Mouse (Mus musculus) liver, embryonic 12.5 days (tissue): ENCODE data around the gene Pla2g7. TPM values are rescaled to one million over a fixed set of nuclear protein-coding genes. Genes with fewer than 3 reads are reported as not detected.
A peak's percentile ranks its signal among the peaks of the same experiment; 100 is the strongest.
"Not testable (repeated sequence)": the region's sequence is repeated elsewhere in the genome, so short reads cannot be mapped to it uniquely, and the experiment has no call there.

ENCODE experiments used
- ATAC-seq: fragments of 200-750 bp; cut with Nextera tagmentation; 2 replicates; pipeline ENCODE4 v1.8.0; 2017; ENCODE audit warnings: moderate number of reproducible peaks, mild to moderate bottlenecking, moderate library complexity
- H3K27ac ChIP-seq: fragments of 300-500 bp; sonication (generic); 2 replicates; pipeline ENCODE4 v1.5.1; 2016; ENCODE audit warnings: mild to moderate bottlenecking
- H3K27me3 ChIP-seq: fragments of 300-500 bp; sonication (generic); replicated peaks from 2 replicates; pipeline ENCODE4 v1.6.1; 2016; ENCODE audit warnings: mild to moderate bottlenecking, moderate library complexity
- H3K36me3 ChIP-seq: fragments of 300-500 bp; sonication (generic); 2 replicates; pipeline ENCODE4 v1.6.1; 2016; ENCODE audit warnings: mild to moderate bottlenecking, moderate library complexity
- H3K4me1 ChIP-seq: fragments of 300-500 bp; sonication (generic); 2 replicates; pipeline ENCODE4 v1.6.1; 2016
- H3K4me2 ChIP-seq: fragments of 300-500 bp; sonication (generic); 2 replicates; pipeline ENCODE4 v1.6.1; 2016; ENCODE audit warnings: mild to moderate bottlenecking, moderate library complexity
- H3K4me3 ChIP-seq: fragments of 300-500 bp; sonication (generic); 2 replicates; pipeline ENCODE4 v1.5.1; 2016; ENCODE audit warnings: mild to moderate bottlenecking, moderate library complexity
- H3K9ac ChIP-seq: fragments of 300-500 bp; sonication (generic); 2 replicates; pipeline ENCODE4 v1.6.1; 2016; ENCODE audit warnings: mild to moderate bottlenecking, moderate library complexity
- H3K9me3 ChIP-seq: fragments of 300-500 bp; sonication (generic); replicated peaks from 2 replicates; pipeline ENCODE4 v1.6.1; 2016; ENCODE audit warnings: mild to moderate bottlenecking, moderate library complexity
- WGBS: fragments of 180-500 bp; shearing (Covaris S2); methylation state at CpG from one replicate; pipeline ENCODE4 v1.1.7; 2016; ENCODE audit not compliant: insufficient replicate concordance; 5-methylcytosine and 5-hydroxymethylcytosine counted together
- polyA plus RNA-seq: library from polyadenylated mRNA; unstranded; fragments of >200 nt; fragmentation: Nextera tagmentation; extraction: Ambion mirVana; gene quantifications from 2 replicates; pipeline ENCODE4 v1.2.1, GENCODE M21; 2016

The Pla2g7 gene
- 3.6 TPM in 2 replicates for polyA plus RNA-seq

GRCm38 (mm10) chr17:43567992-43568888 lies at the start of gene Pla2g7:
Gene Pla2g7 (plus strand): TSS chr17:43568098.
- H3K36me3 ChIP-seq = no peaks in the 10 kb centered on the region
- 1% methylated on average over 34 of the region's 34 CpGs for WGBS
- peak within 1 kb of the TSS; percentile 46 for H3K4me3 ChIP-seq
- no peak for ATAC-seq
- H3K9me3 ChIP-seq = no peaks in the 10 kb centered on the region
- peaks cover 8% of the 10 kb centered on the region for H3K4me1 ChIP-seq
- H3K27ac ChIP-seq = no peak within 1 kb of the TSS
- H3K4me2 ChIP-seq = peak within 1 kb of the TSS; percentile 67
- 0 out of 2 replicates have a peak, but pooled peaks cover 13% of the 10 kb centered on the region for H3K27me3 ChIP-seq
- peak within 1 kb of the TSS; percentile 46; the same call in 1 of the 2 replicates for H3K9ac ChIP-seq

GRCm38 (mm10) chr17:43518644-43519409 lies 49.1 kb upstream of the Pla2g7 start:
- no peaks in the 10 kb centered on the region for H3K4me1 ChIP-seq
- H3K36me3 ChIP-seq = no peaks in the 10 kb centered on the region
- no peak overlapping the region for H3K9ac ChIP-seq
- no peak for ATAC-seq
- no peak overlapping the region for H3K27ac ChIP-seq
- no peaks in the 10 kb centered on the region for H3K9me3 ChIP-seq
- H3K27me3 ChIP-seq = no peaks in the 10 kb centered on the region; the same call in 1 of the 2 replicates
- WGBS = 23% methylated on average over 18 of the region's 18 CpGs
- H3K4me3 ChIP-seq = no peak overlapping the region
- H3K4me2 ChIP-seq = no peak overlapping the region

DNA sequence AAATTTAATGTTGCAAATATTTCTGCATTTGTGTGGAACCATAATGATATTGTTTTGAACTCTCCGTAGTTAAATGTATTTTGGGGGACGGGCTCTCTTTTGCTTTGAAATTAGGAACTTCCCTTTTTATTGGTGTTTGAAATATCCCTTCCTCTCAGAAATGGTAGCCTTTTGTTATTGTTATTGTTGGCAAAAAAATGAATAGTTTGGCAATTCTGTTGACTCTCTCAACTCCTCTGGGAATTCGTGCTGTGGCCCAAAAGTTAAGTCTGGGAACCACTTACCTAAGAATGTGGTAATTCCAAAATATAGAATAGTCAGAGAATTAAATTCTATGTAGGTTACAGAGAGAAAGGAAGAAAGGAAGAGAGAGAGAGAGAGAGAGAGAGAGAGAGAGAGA lies 47.7 kb upstream of the Pla2g7 start:
- Histone ChIP-seq H3K27ac (no peak overlapping the region), H3K9me3 (no peaks in the 10 kb centered on the region), H3K36me3 (no peaks in the 10 kb centered on the region), H3K9ac (no peak overlapping the region), H3K4me2 (no peak overlapping the region), H3K4me1 (no peaks in the 10 kb centered on the region), H3K27me3 (no peaks in the 10 kb centered on the region; the same call in 1 of the 2 replicates), H3K4me3 (no peak overlapping the region)
- 55% methylated on average over 3 of the region's 3 CpGs for WGBS
- ATAC-seq = no peak

- no peak for ATAC-seq
- H3K27me3 ChIP-seq = no peaks in the 10 kb centered on the region
- no peak overlapping the region for H3K9ac ChIP-seq
- no peak overlapping the region for H3K4me3 ChIP-seq
- H3K4me2 ChIP-seq = no peak overlapping the region
- H3K36me3 ChIP-seq = no peaks in the 10 kb centered on the region
- WGBS = 73% methylated on average over 2 of the region's 2 CpGs
- no peaks in the 10 kb centered on the region for H3K9me3 ChIP-seq
- H3K27ac ChIP-seq = no peak overlapping the region
- no peaks in the 10 kb centered on the region for H3K4me1 ChIP-seq
These were observed 37.4 kb upstream of the Pla2g7 start for GRCm38 (mm10) chr17:43530507-43530906.

DNA sequence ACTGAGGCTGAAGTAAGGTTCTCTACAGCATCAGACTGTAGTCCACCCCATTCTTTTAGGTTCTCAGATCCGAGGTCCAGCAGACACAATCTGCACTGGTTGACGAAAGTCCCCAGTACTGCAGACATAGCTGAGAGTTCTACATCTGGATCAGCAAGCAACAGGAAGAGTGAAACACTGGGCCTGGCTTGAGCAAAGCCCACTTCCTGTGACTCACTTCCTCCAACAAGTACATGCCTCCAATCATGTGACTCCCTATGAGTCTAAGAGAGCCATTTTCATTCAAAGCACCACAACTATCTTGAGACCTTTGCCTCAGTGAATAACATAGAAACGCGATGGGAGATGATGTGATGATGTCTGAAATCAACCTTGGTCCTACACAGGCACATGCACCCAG lies 36.7 kb upstream of the Pla2g7 start:
- H3K4me2 ChIP-seq = no peak overlapping the region
- no peaks in the 10 kb centered on the region for H3K4me1 ChIP-seq
- 70% methylated on average over 4 of the region's 4 CpGs for WGBS
- H3K27ac ChIP-seq = no peak overlapping the region
- ATAC-seq = no peak
- H3K9ac ChIP-seq = no peak overlapping the region
- H3K36me3 ChIP-seq = no peaks in the 10 kb centered on the region
- H3K27me3 ChIP-seq = no peaks in the 10 kb centered on the region
- no peaks in the 10 kb centered on the region for H3K9me3 ChIP-seq
- no peak overlapping the region for H3K4me3 ChIP-seq

- Histone ChIP-seq H3K4me1 (no peaks in the 10 kb centered on the region), H3K9me3 (no peaks in the 10 kb centered on the region), H3K4me2 (peak overlapping the region; percentile 40), H3K27ac (no peak overlapping the region), H3K36me3 (no peaks in the 10 kb centered on the region), H3K4me3 (0 out of 2 replicates have a peak overlapping the region, but pooled peaks have one; percentile 4), H3K9ac (no peak overlapping the region), H3K27me3 (no peaks in the 10 kb centered on the region)
- ATAC-seq = no peak
- 20% methylated on average over 23 of the region's 23 CpGs for WGBS
These were observed 33.3 kb upstream of the Pla2g7 start for GRCm38 (mm10) chr17:43534362-43535222.

GRCm38 (mm10) chr17:43536841-43537240 lies 31.1 kb upstream of the Pla2g7 start:
- 69% methylated on average over 6 of the region's 6 CpGs for WGBS
- not testable (repeated sequence) for H3K27me3 ChIP-seq, H3K9ac ChIP-seq, H3K4me3 ChIP-seq, H3K4me2 ChIP-seq, H3K9me3 ChIP-seq, H3K36me3 ChIP-seq, H3K4me1 ChIP-seq, H3K27ac ChIP-seq, ATAC-seq

DNA sequence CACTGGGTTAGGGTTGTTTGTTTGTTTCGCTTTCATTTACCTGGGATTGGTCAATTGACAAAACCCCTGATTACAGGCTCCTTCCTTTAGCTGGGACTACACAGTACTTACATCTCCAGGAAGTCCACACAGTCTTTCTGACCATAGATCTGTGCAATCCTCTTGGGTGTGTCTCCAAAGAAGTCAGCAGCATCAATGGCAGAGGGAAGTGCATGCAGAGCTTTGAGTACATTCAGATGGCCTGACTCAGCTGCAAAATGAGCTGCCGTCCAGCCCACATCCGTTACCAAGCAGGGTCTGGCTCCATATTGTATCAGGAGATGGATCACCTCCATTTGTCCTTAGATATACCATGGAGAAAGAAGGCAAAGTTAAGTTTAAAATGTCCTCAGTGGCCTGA lies 29.1 kb upstream of the Pla2g7 start:
- no peak overlapping the region for H3K4me3 ChIP-seq
- H3K4me2 ChIP-seq = no peak overlapping the region
- H3K9me3 ChIP-seq = no peaks in the 10 kb centered on the region
- no peaks in the 10 kb centered on the region for H3K36me3 ChIP-seq
- no peaks in the 10 kb centered on the region for H3K27me3 ChIP-seq
- WGBS = 66% methylated on average over 3 of the region's 3 CpGs
- H3K27ac ChIP-seq = no peak overlapping the region
- H3K4me1 ChIP-seq = no peaks in the 10 kb centered on the region
- no peak for ATAC-seq
- H3K9ac ChIP-seq = no peak overlapping the region

GRCm38 (mm10) chr17:43543539-43543938 lies 24.4 kb upstream of the Pla2g7 start, which contains the start of gene Ankrd66:
Gene Ankrd66 (minus strand): TSS chr17:43543639.
- WGBS = 34% methylated on average over 1 of the region's 1 CpGs
- no peak for ATAC-seq
- Histone ChIP-seq H3K27ac (no peak within 1 kb of the TSS), H3K9me3 (no peaks in the 10 kb centered on the region), H3K27me3 (no peaks in the 10 kb centered on the region), H3K36me3 (no peaks in the 10 kb centered on the region), H3K9ac (no peak within 1 kb of the TSS), H3K4me1 (no peaks in the 10 kb centered on the region), H3K4me3 (no peak within 1 kb of the TSS), H3K4me2 (no peak within 1 kb of the TSS)

GRCm38 (mm10) chr17:43544040-43544439 lies 23.9 kb upstream of the Pla2g7 start:
- Histone ChIP-seq H3K27me3 (no peaks in the 10 kb centered on the region), H3K9ac (no peak overlapping the region), H3K9me3 (no peaks in the 10 kb centered on the region), H3K36me3 (no peaks in the 10 kb centered on the region), H3K4me3 (no peak overlapping the region), H3K27ac (no peak overlapping the region), H3K4me1 (no peaks in the 10 kb centered on the region), H3K4me2 (no peak overlapping the region)
- ATAC-seq = no peak
- 36% methylated on average over 4 of the region's 4 CpGs for WGBS

GRCm38 (mm10) chr17:43551122-43551630 lies 16.7 kb upstream of the Pla2g7 start:
- Histone ChIP-seq H3K4me2 (no peak overlapping the region), H3K9ac (no peak overlapping the region), H3K4me1 (peaks cover 11% of the 10 kb centered on the region; the same call in 1 of the 2 replicates), H3K9me3 (no peaks in the 10 kb centered on the region), H3K36me3 (no peaks in the 10 kb centered on the region), H3K4me3 (no peak overlapping the region), H3K27ac (no peak overlapping the region), H3K27me3 (no peaks in the 10 kb centered on the region)
- no peak for ATAC-seq
- WGBS = 61% methylated on average over 3 of the region's 3 CpGs
